Mouse (Mus musculus) neural tube, embryonic 14.5 days (tissue): ENCODE data around the gene Pecam1. TPM values are rescaled to one million over a fixed set of nuclear protein-coding genes. Genes with fewer than 3 reads are reported as not detected.
"Not testable (repeated sequence)": the region's sequence is repeated elsewhere in the genome, so short reads cannot be mapped to it uniquely, and the experiment has no call there.

Experiments used
- ATAC-seq: fragments of 200-750 bp; cut with Nextera tagmentation; 2 replicates; pipeline ENCODE4 v1.8.0; 2017; ENCODE audit warnings: low read depth, mild to moderate bottlenecking, moderate TSS enrichment, moderate library complexity
- H3K27ac ChIP-seq: fragments of 300-500 bp; sonication (generic); 2 replicates; pipeline ENCODE4 v1.5.1; 2014; ENCODE audit warnings: low read depth, mild to moderate bottlenecking, control low read depth, low read length, moderate library complexity, mixed read lengths
- H3K27me3 ChIP-seq: fragments of 300-500 bp; sonication (generic); 2 replicates; pipeline ENCODE4 v1.6.1; 2014; ENCODE audit warnings: low read length; ENCODE audit not compliant: control insufficient read depth, insufficient read depth
- H3K36me3 ChIP-seq: fragments of 300-500 bp; sonication (generic); 2 replicates; pipeline ENCODE4 v1.6.1; 2014; ENCODE audit warnings: low read length, mixed read lengths; ENCODE audit not compliant: control insufficient read depth, insufficient read depth
- H3K4me1 ChIP-seq: fragments of 300-500 bp; sonication (generic); 2 replicates; pipeline ENCODE4 v1.6.1; 2014; ENCODE audit warnings: low read length; ENCODE audit not compliant: control insufficient read depth, insufficient read depth
- H3K4me2 ChIP-seq: fragments of 300-500 bp; sonication (generic); 2 replicates; pipeline ENCODE4 v1.6.1; 2014; ENCODE audit warnings: mild to moderate bottlenecking, low read depth, low read length, control low read depth
- H3K4me3 ChIP-seq: fragments of 300-500 bp; sonication (generic); 2 replicates; pipeline ENCODE4 v1.5.1; 2014; ENCODE audit warnings: low read depth, low read length, control low read depth, mixed read lengths
- H3K9ac ChIP-seq: fragments of 300-500 bp; sonication (generic); replicated peaks from 2 replicates; pipeline ENCODE4 v1.6.1; 2014; ENCODE audit warnings: low read depth, mild to moderate bottlenecking, control low read depth, low read length, mixed read lengths
- H3K9me3 ChIP-seq: fragments of 300-500 bp; sonication (generic); 2 replicates; pipeline ENCODE4 v1.6.1; 2016; ENCODE audit warnings: low read length; ENCODE audit not compliant: control insufficient read depth
- WGBS: fragments of 180-500 bp; shearing (Covaris S2); extraction: QIAGEN DNeasy Blood & Tissue Kit; methylation state at CpG from one replicate; pipeline ENCODE4 v1.1.7; 2014; 5-methylcytosine and 5-hydroxymethylcytosine counted together
- polyA plus RNA-seq: library from polyadenylated mRNA; unstranded; fragments of >200 nt; fragmentation: Nextera tagmentation; extraction: Ambion mirVana; gene quantifications from 2 replicates; pipeline ENCODE4 v1.2.1, GENCODE M21; 2014

The Pecam1 gene
- polyA plus RNA-seq, 1 experiment from 2014 or later = 9.4 TPM

- H3K27ac ChIP-seq = no peak overlapping the region
- H3K36me3 ChIP-seq = no peaks in the 10 kb centered on the region
- H3K4me2 ChIP-seq = no peak overlapping the region
- no peaks in the 10 kb centered on the region for H3K9me3 ChIP-seq
- WGBS = 66% methylated on average over 6 of the region's 6 CpGs
- H3K27me3 ChIP-seq = no peaks in the 10 kb centered on the region
- no peak for ATAC-seq
- no peak overlapping the region for H3K4me3 ChIP-seq
- no peak overlapping the region for H3K9ac ChIP-seq
- 0 out of 2 replicates have a peak, but pooled peaks cover 8% of the 10 kb centered on the region for H3K4me1 ChIP-seq
These were observed 86.6 kb downstream of the Pecam1 start for GRCm38 (mm10) chr11:106663838-106664237.

- 94% methylated on average over 10 of the region's 11 CpGs for WGBS
- Histone ChIP-seq H3K4me1 (0 out of 2 replicates have a peak, but pooled peaks cover 15% of the 10 kb centered on the region), H3K27ac (no peak overlapping the region), H3K9ac (no peak overlapping the region), H3K4me3 (no peak overlapping the region), H3K27me3 (no peaks in the 10 kb centered on the region), H3K9me3 (no peaks in the 10 kb centered on the region), H3K36me3 (no peaks in the 10 kb centered on the region), H3K4me2 (no peak overlapping the region)
- no peak for ATAC-seq
These were observed 87.6 kb downstream of the Pecam1 start for GRCm38 (mm10) chr11:106662634-106663407.

- Histone ChIP-seq H3K36me3 (no peaks in the 10 kb centered on the region), H3K27ac (peak overlapping the region; percentile 55; the same call in 1 of the 2 replicates), H3K9me3 (no peaks in the 10 kb centered on the region), H3K4me2 (no peak overlapping the region), H3K27me3 (no peaks in the 10 kb centered on the region), H3K4me1 (0 out of 2 replicates have a peak, but pooled peaks cover 16% of the 10 kb centered on the region), H3K9ac (no peak overlapping the region), H3K4me3 (no peak overlapping the region)
- ATAC-seq = no peak
- 40% methylated on average over 13 of the region's 13 CpGs for WGBS
These were observed 89.9 kb downstream of the Pecam1 start for GRCm38 (mm10) chr11:106660453-106661081.

- H3K4me1 ChIP-seq = 0 out of 2 replicates have a peak, but pooled peaks cover 16% of the 10 kb centered on the region
- H3K27ac ChIP-seq = peak overlapping the region; percentile 55; the same call in 1 of the 2 replicates
- H3K4me2 ChIP-seq = no peak overlapping the region
- no peak for ATAC-seq
- no peaks in the 10 kb centered on the region for H3K36me3 ChIP-seq
- 47% methylated on average over 15 of the region's 15 CpGs for WGBS
- no peak overlapping the region for H3K4me3 ChIP-seq
- no peaks in the 10 kb centered on the region for H3K9me3 ChIP-seq
- H3K27me3 ChIP-seq = no peaks in the 10 kb centered on the region
- H3K9ac ChIP-seq = no peak overlapping the region
These were observed 90.7 kb downstream of the Pecam1 start for GRCm38 (mm10) chr11:106659598-106660295.

DNA sequence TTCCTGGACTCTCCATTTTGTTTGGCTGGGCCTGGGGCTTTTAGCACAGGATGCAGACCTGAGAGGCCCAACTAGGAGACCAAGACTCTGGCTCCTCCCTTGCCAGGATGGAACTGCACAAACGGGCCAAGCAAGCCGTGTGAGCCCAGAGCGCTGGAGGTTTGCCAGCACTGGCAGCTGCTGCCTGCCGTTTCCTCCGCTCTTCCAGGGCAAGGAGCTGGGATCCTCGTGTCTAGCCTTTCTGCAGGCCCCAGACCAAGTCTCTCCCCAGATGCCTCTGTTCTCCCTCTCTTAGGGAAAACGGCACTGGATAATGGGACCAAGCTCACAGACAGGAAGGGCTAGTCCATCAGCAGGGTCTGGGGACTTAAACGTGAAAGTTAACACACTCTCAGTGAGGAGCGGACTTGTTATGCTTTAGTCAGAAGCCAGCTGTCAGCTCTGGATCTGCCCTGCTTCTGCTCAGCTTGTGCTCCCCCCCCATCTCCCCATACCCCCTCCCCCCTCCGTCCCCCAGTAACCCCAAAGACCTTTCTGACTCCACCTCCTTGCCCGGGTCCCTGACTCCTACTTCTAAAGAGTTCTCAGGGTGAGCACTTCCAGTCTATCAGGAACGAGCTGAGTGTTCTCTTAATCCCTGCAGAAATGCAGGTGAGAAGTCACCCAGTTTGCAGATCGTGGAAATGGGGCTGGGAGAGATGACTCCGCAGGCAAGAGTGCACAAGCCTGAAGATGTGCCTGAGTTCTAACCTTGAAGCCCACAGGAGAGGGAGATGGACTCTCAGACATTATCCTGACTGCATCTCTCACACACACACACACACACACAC, 92.2 kb downstream of the Pecam1 start:
- no peaks in the 10 kb centered on the region for H3K27me3 ChIP-seq
- H3K4me3 ChIP-seq = no peak overlapping the region
- H3K36me3 ChIP-seq = no peaks in the 10 kb centered on the region
- no peak overlapping the region for H3K4me2 ChIP-seq
- peak overlapping the region; percentile 45; the same call in 1 of the 2 replicates for H3K27ac ChIP-seq
- ATAC-seq = peak; percentile 74
- H3K9ac ChIP-seq = no peak overlapping the region
- no peaks in the 10 kb centered on the region for H3K9me3 ChIP-seq
- 26% methylated on average over 14 of the region's 14 CpGs for WGBS
- 0 out of 2 replicates have a peak, but pooled peaks cover 16% of the 10 kb centered on the region for H3K4me1 ChIP-seq

DNA sequence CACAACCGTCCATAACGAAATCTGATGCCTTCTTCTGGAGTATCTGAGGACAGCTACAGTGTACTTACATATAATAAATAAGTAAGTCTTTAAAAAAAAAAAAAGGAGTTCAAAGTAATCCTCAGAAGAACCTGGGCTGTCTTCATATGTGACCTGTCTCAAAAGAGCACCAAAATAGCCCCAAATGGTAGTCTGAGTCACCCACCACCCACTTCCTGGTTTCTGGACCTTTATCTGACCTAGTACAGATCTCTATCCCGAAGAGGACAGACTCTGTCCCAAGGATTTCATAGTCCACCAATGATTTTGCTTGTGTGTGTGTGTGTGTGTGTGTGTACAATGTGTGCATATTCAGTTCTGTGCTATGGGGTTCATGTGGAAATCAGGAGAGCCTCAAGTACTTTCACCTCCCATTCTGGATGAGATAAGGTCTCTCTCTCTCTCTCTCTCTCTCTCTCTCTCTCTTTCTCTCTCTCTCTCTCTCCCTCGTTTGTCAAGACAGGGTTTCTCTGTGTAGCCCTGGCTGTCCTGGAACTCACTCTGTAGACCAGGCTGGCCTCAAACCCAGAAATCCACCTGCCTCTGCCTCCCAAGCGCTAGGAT, 93.4 kb downstream of the Pecam1 start:
- not testable (repeated sequence) for ATAC-seq, H3K4me3 ChIP-seq, H3K9me3 ChIP-seq, H3K9ac ChIP-seq, H3K27me3 ChIP-seq, H3K27ac ChIP-seq, H3K36me3 ChIP-seq, H3K4me2 ChIP-seq
- WGBS = 95% methylated on average over 4 of the region's 5 CpGs
- 0 out of 2 replicates have a peak, but pooled peaks cover 16% of the 10 kb centered on the region for H3K4me1 ChIP-seq

DNA sequence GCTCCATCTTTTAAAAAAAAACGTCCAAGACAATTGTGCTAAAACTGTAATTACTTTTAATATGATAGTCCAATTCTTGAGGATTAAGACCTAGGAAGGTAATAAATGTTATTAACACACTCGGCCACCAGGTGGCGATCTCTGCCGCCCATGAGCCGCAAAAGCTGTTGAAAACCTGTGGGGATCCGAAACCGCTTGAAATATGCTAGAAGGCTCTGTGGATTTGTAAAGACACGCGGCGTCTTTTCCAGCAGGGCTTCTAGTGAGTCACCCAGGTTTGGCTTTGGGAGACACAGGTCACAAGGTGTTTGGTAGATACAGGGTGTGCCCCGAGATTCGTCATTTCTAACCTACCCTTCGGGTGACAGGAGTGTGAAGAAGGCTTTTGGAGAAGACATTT, 102.1 kb downstream of the Pecam1 start:
- H3K4me2 ChIP-seq = no peak overlapping the region
- no peaks in the 10 kb centered on the region for H3K4me1 ChIP-seq
- no peak overlapping the region for H3K9ac ChIP-seq
- H3K36me3 ChIP-seq = no peaks in the 10 kb centered on the region
- H3K4me3 ChIP-seq = no peak overlapping the region
- WGBS = 28% methylated on average over 13 of the region's 13 CpGs
- no peak overlapping the region for H3K27ac ChIP-seq
- no peak for ATAC-seq
- H3K9me3 ChIP-seq = no peaks in the 10 kb centered on the region
- no peaks in the 10 kb centered on the region for H3K27me3 ChIP-seq

DNA sequence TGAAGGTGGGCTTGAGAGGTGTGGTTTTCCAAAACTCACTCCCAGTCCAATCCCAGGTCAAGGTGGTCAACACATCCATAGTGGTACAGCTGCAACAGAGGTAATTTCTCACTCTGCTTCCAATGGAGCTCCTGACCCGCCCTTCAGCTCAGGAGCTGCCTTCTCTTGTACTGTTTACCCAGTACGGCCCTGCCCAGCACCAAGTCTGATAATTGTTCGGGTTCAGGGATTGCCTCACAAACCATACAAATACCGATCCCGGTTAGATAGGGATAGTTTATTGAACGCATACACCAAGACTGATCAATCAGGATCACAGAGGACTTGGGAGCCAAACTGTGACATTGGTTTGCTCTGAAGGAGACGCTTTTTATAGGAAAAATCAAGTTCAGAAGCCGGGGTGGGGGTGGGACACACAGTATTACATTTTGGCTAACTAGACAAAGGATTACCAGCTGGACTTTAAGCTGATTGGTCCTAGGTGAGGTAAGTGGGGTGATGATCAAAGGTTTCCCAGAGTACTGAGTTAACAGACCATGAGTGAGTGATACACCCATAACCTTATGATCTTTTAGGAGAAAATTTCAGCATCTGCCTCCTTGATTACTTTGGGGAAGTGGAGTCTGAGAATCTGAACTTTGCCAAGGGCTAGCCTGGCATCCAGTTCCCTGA, 107.3 kb downstream of the Pecam1 start:
- no peak overlapping the region for H3K9ac ChIP-seq
- no peaks in the 10 kb centered on the region for H3K36me3 ChIP-seq
- H3K27ac ChIP-seq = no peak overlapping the region
- H3K4me1 ChIP-seq = no peaks in the 10 kb centered on the region
- no peaks in the 10 kb centered on the region for H3K9me3 ChIP-seq
- no peak overlapping the region for H3K4me3 ChIP-seq
- no peak overlapping the region for H3K4me2 ChIP-seq
- no peaks in the 10 kb centered on the region for H3K27me3 ChIP-seq
- 80% methylated on average over 8 of the region's 8 CpGs for WGBS
- no peak for ATAC-seq
